Mouse (Mus musculus): ENCODE measurements around the gene Pcbp1.

Pcbp1 gene

DNA sequence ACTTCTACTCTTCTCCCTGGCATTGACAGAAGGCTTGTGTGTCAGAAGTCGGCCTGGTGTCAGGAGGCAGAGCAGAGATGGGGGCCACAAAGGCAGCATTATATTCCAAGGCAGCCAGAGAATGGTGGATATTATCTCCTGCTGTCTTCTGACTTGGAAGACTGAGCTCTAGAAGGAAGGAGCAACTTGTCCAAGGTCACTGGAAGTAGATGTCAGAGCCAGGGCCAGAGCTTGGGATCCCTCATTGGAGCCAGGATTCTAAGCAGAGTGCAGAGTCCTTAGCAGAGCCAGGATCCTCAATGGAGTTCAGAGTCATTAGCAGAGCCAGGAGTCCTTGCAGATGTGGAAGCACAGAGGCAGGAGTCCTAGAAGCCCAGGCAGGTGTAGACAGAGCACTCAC, 10.1 kb downstream of the Pcbp1 start:
- no peaks in the 10 kb centered on the region for H3K9me3 ChIP-seq (ENCODE audit: low read length)
- no peaks in the 10 kb centered on the region for H3K36me3 ChIP-seq (ENCODE audit: insufficient read depth, low read length)
- H3K4me1 ChIP-seq (replicated peaks; ENCODE audit: low read depth, low read length) = peaks cover 58% of the 10 kb centered on the region
- peak overlapping the region; percentile 60 for H3K4me3 ChIP-seq (replicated peaks; ENCODE audit: low read length)
- H3K27me3 ChIP-seq (ENCODE audit: insufficient read depth, low read length) = no peaks in the 10 kb centered on the region
- TF ChIP-seq NANOG (IDR thresholded peaks at IDR 0.05; ENCODE audit: borderline replicate concordance, low read length) (no peak), CTCF (conservative IDR thresholded peaks at IDR 0.05; ENCODE audit: low read length) (no peak), POU5F1 (IDR thresholded peaks at IDR 0.05; ENCODE audit: borderline replicate concordance, low read length) (no peak)

DNA sequence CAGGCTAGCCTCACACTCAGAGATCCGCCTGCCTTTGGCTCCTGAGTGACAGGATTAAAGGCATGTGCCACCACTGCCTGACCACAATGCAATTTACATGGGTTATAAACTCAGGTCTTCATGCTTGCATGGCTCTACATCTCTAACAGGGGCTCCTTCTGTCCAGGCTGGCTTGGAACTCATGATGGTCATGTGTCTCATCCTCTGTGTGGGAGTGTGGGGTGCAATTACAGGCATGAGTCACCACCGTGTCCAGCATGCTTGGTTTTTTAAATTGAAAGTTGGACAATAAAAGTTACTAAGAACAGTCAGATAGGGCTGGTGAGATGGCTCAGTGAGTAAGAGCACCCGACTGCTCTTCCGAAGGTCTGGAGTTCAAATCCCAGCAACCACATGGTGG, 12.8 kb downstream of the Pcbp1 start:
- no peaks in the 10 kb centered on the region for H3K36me3 ChIP-seq (ENCODE audit: insufficient read depth, low read length)
- no peak overlapping the region for H3K4me3 ChIP-seq (replicated peaks; ENCODE audit: low read length)
- H3K27me3 ChIP-seq (ENCODE audit: insufficient read depth, low read length) = no peaks in the 10 kb centered on the region
- peaks cover 47% of the 10 kb centered on the region for H3K4me1 ChIP-seq (replicated peaks; ENCODE audit: low read depth, low read length)
- TF ChIP-seq CTCF (conservative IDR thresholded peaks at IDR 0.05; ENCODE audit: low read length) = no peak
- no peak for TF ChIP-seq POU5F1 (IDR thresholded peaks at IDR 0.05; ENCODE audit: borderline replicate concordance, low read length)
- TF ChIP-seq NANOG (IDR thresholded peaks at IDR 0.05; ENCODE audit: borderline replicate concordance, low read length) = no peak
- no peaks in the 10 kb centered on the region for H3K9me3 ChIP-seq (ENCODE audit: low read length)

DNA sequence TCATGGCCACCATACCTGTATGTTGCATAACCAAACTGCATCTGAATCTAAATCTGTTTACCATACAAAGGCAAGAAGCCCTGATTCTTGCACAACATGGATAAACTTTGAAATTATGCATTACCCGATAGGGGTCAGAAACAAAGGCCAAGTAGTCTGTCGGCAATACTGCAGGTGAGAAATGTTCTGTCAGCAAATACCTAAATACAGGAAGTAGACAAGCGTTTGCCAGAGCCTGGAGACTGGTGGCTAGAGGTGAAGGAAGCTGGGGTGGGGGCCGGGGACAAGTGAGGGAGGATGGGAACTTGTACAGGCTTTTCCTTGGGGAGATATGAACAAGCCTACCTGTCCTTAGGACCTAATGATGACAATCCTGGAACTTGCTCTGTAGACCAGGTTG, 15.1 kb downstream of the Pcbp1 start:
- Histone ChIP-seq H3K4me3 (replicated peaks; ENCODE audit: low read length) (no peak overlapping the region), H3K4me1 (replicated peaks; ENCODE audit: low read depth, low read length) (peaks cover 49% of the 10 kb centered on the region), H3K36me3 (ENCODE audit: insufficient read depth, low read length) (no peaks in the 10 kb centered on the region), H3K9me3 (ENCODE audit: low read length) (no peaks in the 10 kb centered on the region), H3K27me3 (ENCODE audit: insufficient read depth, low read length) (no peaks in the 10 kb centered on the region)
- TF ChIP-seq NANOG (IDR thresholded peaks at IDR 0.05; ENCODE audit: borderline replicate concordance, low read length) (no peak), CTCF (conservative IDR thresholded peaks at IDR 0.05; ENCODE audit: low read length) (no peak), POU5F1 (IDR thresholded peaks at IDR 0.05; ENCODE audit: borderline replicate concordance, low read length) (no peak)

DNA sequence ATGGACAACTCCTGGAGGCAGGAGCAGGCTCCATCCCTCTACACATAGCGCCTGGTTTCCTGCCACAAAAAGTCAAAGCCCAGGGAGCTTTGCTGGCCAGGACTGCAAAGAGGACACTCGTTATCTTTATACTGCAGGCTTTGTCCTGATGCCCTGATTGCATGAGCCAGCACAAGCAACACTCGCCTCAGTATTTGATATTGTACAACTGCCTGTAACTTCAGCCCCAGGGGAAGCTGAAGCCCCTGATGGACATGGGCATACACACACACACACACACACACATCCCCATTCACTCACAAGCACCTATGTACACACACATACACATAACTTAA, 16.3 kb downstream of the Pcbp1 start:
- H3K4me1 ChIP-seq (replicated peaks; ENCODE audit: low read depth, low read length) = peaks cover 46% of the 10 kb centered on the region
- no peak overlapping the region for H3K4me3 ChIP-seq (replicated peaks; ENCODE audit: low read length)
- no peaks in the 10 kb centered on the region for H3K36me3 ChIP-seq (ENCODE audit: insufficient read depth, low read length)
- no peaks in the 10 kb centered on the region for H3K27me3 ChIP-seq (ENCODE audit: insufficient read depth, low read length)
- no peaks in the 10 kb centered on the region for H3K9me3 ChIP-seq (ENCODE audit: low read length)
- no peak for TF ChIP-seq NANOG (IDR thresholded peaks at IDR 0.05; ENCODE audit: borderline replicate concordance, low read length)
- TF ChIP-seq POU5F1 (IDR thresholded peaks at IDR 0.05; ENCODE audit: borderline replicate concordance, low read length) = no peak
- TF ChIP-seq CTCF (conservative IDR thresholded peaks at IDR 0.05; ENCODE audit: low read length) = no peak

DNA sequence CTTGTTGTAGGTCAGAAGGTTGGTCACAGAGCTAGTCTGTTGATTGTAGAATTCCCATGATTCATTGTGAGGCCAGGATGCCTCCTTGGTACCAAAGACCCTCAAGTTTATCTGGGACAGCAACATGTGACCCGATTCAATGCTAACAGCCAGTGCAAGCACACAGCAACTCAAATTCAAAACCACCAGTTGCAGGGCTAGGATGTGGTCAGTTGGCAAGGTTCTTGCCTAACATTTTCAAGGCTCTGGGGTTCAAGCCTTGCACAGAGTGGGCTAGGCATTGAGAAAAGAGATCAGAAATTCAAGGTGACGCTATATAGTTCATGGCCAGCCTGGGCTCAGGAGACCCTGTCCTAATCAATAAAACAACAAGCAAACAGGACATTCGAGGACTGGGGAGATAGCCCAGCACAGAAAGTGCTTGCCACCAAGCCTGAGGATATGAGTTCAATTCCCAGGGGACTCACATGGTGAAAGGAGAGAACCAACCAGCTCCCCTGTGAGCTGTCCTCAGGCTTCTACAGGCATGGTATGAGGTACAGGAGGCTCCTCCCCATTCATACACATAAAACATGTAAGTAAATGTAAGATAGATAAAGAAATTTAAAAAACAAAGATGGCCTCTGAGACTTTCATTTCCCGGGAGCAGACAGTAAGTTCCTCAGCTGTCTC, 16.8 kb downstream of the Pcbp1 start:
- Histone ChIP-seq H3K27me3 (ENCODE audit: insufficient read depth, low read length) (no peaks in the 10 kb centered on the region), H3K4me1 (replicated peaks; ENCODE audit: low read depth, low read length) (peaks cover 48% of the 10 kb centered on the region), H3K36me3 (ENCODE audit: insufficient read depth, low read length) (no peaks in the 10 kb centered on the region), H3K9me3 (ENCODE audit: low read length) (no peaks in the 10 kb centered on the region), H3K4me3 (replicated peaks; ENCODE audit: low read length) (no peak overlapping the region)
- no peak for TF ChIP-seq POU5F1 (IDR thresholded peaks at IDR 0.05; ENCODE audit: borderline replicate concordance, low read length)
- TF ChIP-seq CTCF (conservative IDR thresholded peaks at IDR 0.05; ENCODE audit: low read length) = no peak
- no peak for TF ChIP-seq NANOG (IDR thresholded peaks at IDR 0.05; ENCODE audit: borderline replicate concordance, low read length)

DNA sequence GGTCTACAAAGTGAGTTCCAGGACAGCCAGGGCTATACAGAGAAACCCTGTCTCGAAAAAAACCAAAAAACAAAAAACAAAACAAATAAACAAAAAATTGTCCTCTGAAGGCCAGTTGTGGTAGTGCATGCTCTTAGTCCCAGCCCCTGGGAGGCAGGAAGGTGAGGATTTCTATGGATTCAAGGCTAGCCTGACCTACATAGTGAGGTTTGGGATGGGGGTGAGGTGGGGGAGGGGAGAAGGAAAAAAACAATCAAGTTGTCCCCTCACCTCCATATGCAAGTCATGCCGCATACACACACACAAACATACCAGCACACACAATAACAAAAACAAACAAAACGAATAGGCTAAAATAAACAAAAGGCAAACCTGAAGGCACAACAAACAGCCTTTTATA, 17.4 kb downstream of the Pcbp1 start:
- Histone ChIP-seq H3K4me1 (replicated peaks; ENCODE audit: low read depth, low read length) (peaks cover 53% of the 10 kb centered on the region), H3K4me3 (replicated peaks; ENCODE audit: low read length) (no peak overlapping the region), H3K36me3 (ENCODE audit: insufficient read depth, low read length) (no peaks in the 10 kb centered on the region), H3K27me3 (ENCODE audit: insufficient read depth, low read length) (no peaks in the 10 kb centered on the region), H3K9me3 (ENCODE audit: low read length) (no peaks in the 10 kb centered on the region)
- TF ChIP-seq CTCF (conservative IDR thresholded peaks at IDR 0.05; ENCODE audit: low read length) (peak; percentile 11; the same call in 1 of the 2 replicates), NANOG (IDR thresholded peaks at IDR 0.05; ENCODE audit: borderline replicate concordance, low read length) (no peak), POU5F1 (IDR thresholded peaks at IDR 0.05; ENCODE audit: borderline replicate concordance, low read length) (no peak)

DNA sequence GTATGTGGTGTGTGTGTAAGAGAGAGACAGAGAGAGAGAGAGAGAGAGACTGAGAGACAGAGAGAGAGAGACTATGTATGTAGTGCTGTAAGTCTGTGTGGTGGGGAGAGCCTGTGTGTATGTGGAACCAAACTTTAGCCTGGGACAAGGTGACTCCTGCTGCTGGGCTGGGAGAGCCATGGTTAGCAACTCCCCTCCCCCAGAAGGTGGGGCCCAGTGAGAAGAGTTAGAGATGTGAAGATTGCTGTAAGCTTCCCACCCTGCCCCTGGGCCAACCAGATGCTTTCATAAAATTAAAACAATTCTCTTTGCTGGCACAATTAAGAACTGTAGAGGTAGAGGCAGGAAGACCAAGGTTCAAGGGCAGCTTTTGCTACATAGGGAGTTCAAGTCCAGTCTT, 19.0 kb downstream of the Pcbp1 start:
- Histone ChIP-seq H3K36me3 (ENCODE audit: insufficient read depth, low read length) (0 out of 2 replicates have a peak, but pooled peaks cover under 1% of the 10 kb centered on the region), H3K4me3 (replicated peaks; ENCODE audit: low read length) (peak overlapping the region; percentile 56), H3K27me3 (ENCODE audit: insufficient read depth, low read length) (no peaks in the 10 kb centered on the region), H3K4me1 (replicated peaks; ENCODE audit: low read depth, low read length) (peaks cover 58% of the 10 kb centered on the region), H3K9me3 (ENCODE audit: low read length) (no peaks in the 10 kb centered on the region)
- no peak for TF ChIP-seq CTCF (conservative IDR thresholded peaks at IDR 0.05; ENCODE audit: low read length)
- no peak for TF ChIP-seq NANOG (IDR thresholded peaks at IDR 0.05; ENCODE audit: borderline replicate concordance, low read length)

DNA sequence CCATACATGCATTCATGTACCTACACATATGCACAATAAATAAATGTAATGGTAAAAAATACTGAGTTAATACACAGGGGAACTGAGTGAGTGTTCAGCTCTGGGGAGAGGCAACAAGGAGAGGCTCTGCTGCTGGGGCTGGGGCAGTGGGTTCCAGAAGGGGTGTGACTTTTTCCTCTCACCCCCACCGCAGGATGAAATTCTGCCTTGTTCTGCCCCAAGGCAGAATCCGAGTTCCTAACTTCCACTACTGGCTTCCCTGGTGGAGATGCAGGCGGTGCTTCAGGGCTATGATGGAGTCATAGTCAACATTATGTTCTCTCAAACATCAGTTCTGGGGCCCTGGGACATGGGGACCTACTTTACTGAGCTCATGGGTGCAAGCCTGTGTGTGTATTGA, 19.8 kb downstream of the Pcbp1 start:
- H3K36me3 ChIP-seq (ENCODE audit: insufficient read depth, low read length) = peaks cover 4% of the 10 kb centered on the region; the same call in 1 of the 2 replicates
- no peaks in the 10 kb centered on the region for H3K9me3 ChIP-seq (ENCODE audit: low read length)
- H3K4me1 ChIP-seq (replicated peaks; ENCODE audit: low read depth, low read length) = peaks cover 58% of the 10 kb centered on the region
- TF ChIP-seq POU5F1 (IDR thresholded peaks at IDR 0.05; ENCODE audit: borderline replicate concordance, low read length) (no peak), NANOG (IDR thresholded peaks at IDR 0.05; ENCODE audit: borderline replicate concordance, low read length) (no peak), CTCF (conservative IDR thresholded peaks at IDR 0.05; ENCODE audit: low read length) (no peak)
- H3K4me3 ChIP-seq (replicated peaks; ENCODE audit: low read length) = peak overlapping the region; percentile 56
- H3K27me3 ChIP-seq (ENCODE audit: insufficient read depth, low read length) = no peaks in the 10 kb centered on the region

DNA sequence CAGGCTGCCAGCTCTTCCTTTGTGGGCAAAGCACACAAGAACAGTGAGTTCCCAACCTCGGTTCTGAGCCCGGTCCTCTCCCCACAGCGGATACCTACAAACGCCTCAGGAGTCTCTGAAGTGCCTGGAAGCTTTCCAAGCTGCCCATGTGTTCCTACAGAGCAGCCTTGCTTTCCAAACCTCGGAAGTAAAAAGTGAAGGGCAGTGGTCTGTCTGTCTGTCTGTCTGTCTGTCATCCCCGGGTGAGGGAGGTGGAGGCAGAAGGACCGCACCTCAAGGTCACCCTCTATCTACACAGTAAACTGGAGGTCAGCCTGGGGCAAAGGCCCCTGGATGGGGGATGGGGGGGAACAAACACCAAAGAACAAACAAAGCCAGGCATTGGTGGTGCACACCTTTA, 20.4 kb downstream of the Pcbp1 start:
- Histone ChIP-seq H3K4me3 (replicated peaks; ENCODE audit: low read length) (no peak overlapping the region), H3K9me3 (ENCODE audit: low read length) (no peaks in the 10 kb centered on the region), H3K36me3 (ENCODE audit: insufficient read depth, low read length) (peaks cover 7% of the 10 kb centered on the region), H3K4me1 (replicated peaks; ENCODE audit: low read depth, low read length) (peaks cover 62% of the 10 kb centered on the region), H3K27me3 (ENCODE audit: insufficient read depth, low read length) (no peaks in the 10 kb centered on the region)
- TF ChIP-seq POU5F1 (IDR thresholded peaks at IDR 0.05; ENCODE audit: borderline replicate concordance, low read length) (no peak), NANOG (IDR thresholded peaks at IDR 0.05; ENCODE audit: borderline replicate concordance, low read length) (no peak), CTCF (conservative IDR thresholded peaks at IDR 0.05; ENCODE audit: low read length) (no peak)

Data from E14TG2a.4 (cell line).